In the genomic region with DNA sequence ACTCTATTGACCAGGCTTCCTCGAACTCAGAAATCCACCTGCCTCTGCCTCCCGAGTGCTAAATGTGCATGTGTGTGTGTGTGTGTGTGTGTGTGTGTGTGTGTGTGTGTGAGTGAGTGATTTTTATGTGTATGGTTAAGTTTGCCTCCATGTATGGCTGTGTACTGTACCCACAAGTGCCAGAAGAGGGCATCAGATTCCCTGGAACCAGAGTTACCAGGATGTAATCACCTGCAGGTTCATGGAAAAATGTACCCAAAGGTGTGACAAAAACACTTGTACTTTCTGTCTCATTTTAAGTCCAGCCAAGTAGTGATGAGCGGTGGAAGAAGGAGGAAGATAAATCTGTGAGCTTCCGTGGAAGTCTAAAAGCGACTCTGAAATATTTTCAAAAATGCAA, we compare ENCODE assay signal across 22 mouse cellular contexts.
DNase-seq lines count a peak whose midpoint lies in the region; ATAC-seq and TF ChIP-seq lines count a peak whose summit lies in the region.
"Had no signal": no experiment of that assay in that cellular context is flagged by ENCODE, and none has a peak within 500 bp of the region (broad histone marks: within the 10 kb centered on the region; RNA-seq: fewer than 3 reads in every experiment).

No protein-coding gene starts in this region.

- no peak overlapping the region for H3K27ac ChIP-seq in gastrocnemius, adult 2 months
- no peak overlapping the region for H3K27ac ChIP-seq in layer of hippocampus, adult 2 months
- H3K27ac ChIP-seq: forebrain, embryonic 15.5 days; limb, embryonic 15.5 days; liver, embryonic 15.5 days; midbrain, embryonic 10.5 days had no signal

- CTCF ChIA-PET in Patski (lab: Charles Lee): interaction anchor here (0.8 kb wide), 1 partner anchor 40 kb away, joined by 3 read pairs; no protein-coding TSS in a partner anchor

- TF ChIP-seq CTCF in gastrocnemius, adult 2 months (IDR thresholded peaks at IDR 0.05): peak; percentile 6; the same call in 1 of the 2 replicates
- peak; percentile 51 for TF ChIP-seq CTCF in layer of hippocampus, adult 2 months (conservative IDR thresholded peaks at IDR 0.05)
- peak; percentile 6 for TF ChIP-seq CTCF in Patski (IDR thresholded peaks at IDR 0.05)

- intact Hi-C loops in gastrocnemius, adult 2 months (cut with DNase I): no loop called here
- intact Hi-C loops in gastrocnemius, postnatal 14 days (cut with DNase I; ENCODE audit: low total_unique reads): no loop called here

- H3K27me3 ChIP-seq in Patski: no peaks in the 10 kb centered on the region
- H3K27me3 ChIP-seq: embryonic facial prominence, embryonic 12.5 days; forebrain, embryonic 15.5 days; limb, embryonic 15.5 days; liver, embryonic 15.5 days had no signal

- POLR2A ChIA-PET in Patski (lab: Charles Lee): no interaction called here

- in situ Hi-C loops in Patski (cut with MboI; ENCODE audit: low pct_unique_long_range_greater_than_20kb): no loop called here

- no peak overlapping the region for H3K4me3 ChIP-seq in gastrocnemius, adult 2 months
- no peak overlapping the region for H3K4me3 ChIP-seq in layer of hippocampus, adult 2 months
- H3K4me3 ChIP-seq: embryonic facial prominence, embryonic 12.5 days; forebrain, embryonic 15.5 days; limb, embryonic 15.5 days; liver, embryonic 15.5 days; midbrain, embryonic 10.5 days had no signal

- no peak for DNase-seq in gastrocnemius, adult 2 months
- no peak for DNase-seq in gastrocnemius, postnatal 14 days
- DNase-seq in layer of hippocampus, adult 2 months (ENCODE audit: low spot score in 2 of 2): no peak
- no peak for DNase-seq in layer of hippocampus, adult 18-20 months (ENCODE audit: low spot score in 2 of 2)
- peak; percentile 19 for DNase-seq in NIH3T3 (ENCODE audit: low read depth)
- DNase-seq in Patski (ENCODE audit: low read depth, low spot score): no peak
- DNase-seq in adipocyte (ENCODE audit: low spot score): no peak
- DNase-seq: adrenal gland, postnatal 14 days; cerebellum, adult 9-10 months; heart, postnatal 14 days; kidney, adult 2 months; kidney, postnatal 10 days; layer of hippocampus, postnatal 36 days; left cerebral cortex, postnatal 4 days; thymus, adult 2 months; thymus, postnatal 4 days had no signal

- ATAC-seq in Patski: no peak
- ATAC-seq: forebrain, embryonic 15.5 days; lung, postnatal 0 days had no signal
